Mouse (Mus musculus) MEL (cell line): Measurements from ENCODE around the gene Gria1.

Source experiments
- ETS1 ChIP-seq: IDR thresholded peaks from 2 replicates; pipeline ENCODE4 v1.6.1; 2012; ENCODE audit warnings: low read depth, mild to moderate bottlenecking, inconsistent platforms, low read length, improper control_type of control experiment, moderate library complexity
- MAZ ChIP-seq: IDR thresholded peaks from 2 replicates; pipeline ENCODE4 v1.6.1; 2012; ENCODE audit warnings: low read depth, mild to moderate bottlenecking, inconsistent platforms, low read length, improper control_type of control experiment
- POLR2AphosphoS5 ChIP-seq: IDR thresholded peaks from 2 replicates; pipeline ENCODE4 v1.6.1; 2012; ENCODE audit warnings: low read depth, borderline replicate concordance, mild to moderate bottlenecking, inconsistent platforms, low read length, moderate library complexity, mixed read lengths

DNA sequence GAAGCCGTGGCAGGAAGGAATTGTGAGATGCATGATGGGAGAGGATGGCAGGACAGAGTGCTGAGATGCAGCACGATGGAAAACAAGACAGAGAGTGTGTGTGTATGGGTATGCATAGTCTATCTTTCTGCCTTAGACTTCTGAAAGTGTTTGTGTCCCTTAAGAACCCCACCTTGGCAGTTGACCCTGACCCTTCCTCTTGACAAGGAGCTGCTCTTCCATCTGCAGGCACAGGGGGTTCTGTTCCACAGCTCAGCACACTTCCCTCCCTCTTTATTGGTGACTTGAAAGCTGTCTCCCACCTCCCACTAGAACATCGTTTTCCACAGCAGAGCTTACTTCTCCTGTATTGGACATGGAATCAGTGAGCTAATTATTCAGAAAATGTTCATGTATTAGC is 148.2 kb downstream of the Gria1 start:
- TF ChIP-seq POLR2AphosphoS5, result no peak
- no peak for TF ChIP-seq MAZ
- no peak for TF ChIP-seq ETS1
